Comparison of ENCODE assay signal across 16 mouse cellular contexts in genomic region chr12:79404494-79404893, GRCm38 (mm10).
"Had no signal": no experiment of that assay in that cellular context is flagged by ENCODE, and none has a peak within 500 bp of the region (broad histone marks: within the 10 kb centered on the region; RNA-seq: fewer than 3 reads in every experiment).

No protein-coding gene starts in this region.

- H3K27ac ChIP-seq: neural tube, embryonic 13.5 days; neural tube, embryonic 15.5 days; stomach, embryonic 15.5 days; stomach, postnatal 0 days had no signal

- H3K4me3 ChIP-seq: neural tube, embryonic 13.5 days; neural tube, embryonic 15.5 days; stomach, embryonic 15.5 days had no signal

- H3K36me3 ChIP-seq: neural tube, embryonic 13.5 days; neural tube, embryonic 15.5 days; stomach, embryonic 15.5 days had no signal

- H3K4me2 ChIP-seq: neural tube, embryonic 13.5 days; neural tube, embryonic 15.5 days; stomach, embryonic 15.5 days had no signal

- H3K4me1 ChIP-seq: neural tube, embryonic 15.5 days; stomach, embryonic 15.5 days had no signal

- DNase-seq: retina, postnatal 1 day; right cerebral cortex, adult 18-20 months; right cerebral cortex, postnatal 14 days; right cerebral cortex, postnatal 25 days; right cerebral cortex, postnatal 4 days; spleen, adult 18-20 months; thymus, adult 18-20 months; thymus, adult 2 months; thymus, postnatal 14 days; thymus, postnatal 25 days; thymus, postnatal 36 days; thymus, postnatal 4 days had no signal

- H3K9ac ChIP-seq: neural tube, embryonic 13.5 days; neural tube, embryonic 15.5 days; stomach, embryonic 15.5 days had no signal

- H3K9me3 ChIP-seq: neural tube, embryonic 13.5 days; neural tube, embryonic 15.5 days; stomach, embryonic 15.5 days had no signal

- H3K27me3 ChIP-seq: neural tube, embryonic 13.5 days; neural tube, embryonic 15.5 days; stomach, embryonic 15.5 days had no signal
